Comparison of ENCODE assay signal across 13 mouse cellular contexts in the genomic region with DNA sequence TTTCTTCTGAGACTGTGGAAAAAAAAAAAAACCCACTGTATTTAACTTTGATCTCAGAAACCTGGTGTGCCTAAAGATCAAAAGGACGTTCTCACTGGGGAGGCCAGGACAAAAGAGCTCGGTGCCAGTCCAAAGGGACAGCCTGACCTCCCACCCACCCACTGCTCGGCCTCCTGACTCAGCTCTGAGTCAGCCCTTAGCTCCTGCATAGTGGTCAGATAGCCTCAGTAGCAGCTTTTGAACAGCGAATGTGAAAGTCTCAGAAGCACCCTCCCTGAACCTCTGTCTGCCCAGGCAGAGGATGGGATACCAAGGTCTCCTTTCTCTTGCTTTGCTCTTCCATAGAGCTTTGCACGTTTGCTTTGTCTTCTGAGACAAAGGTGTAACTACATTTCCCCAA. TPM values are rescaled to one million over a fixed set of nuclear protein-coding genes. Genes with fewer than 3 reads are reported as not detected.
DNase-seq lines count a peak whose midpoint lies in the region; ATAC-seq lines count a peak whose summit lies in the region.
"Had no signal": no experiment of that assay in that cellular context is flagged by ENCODE, and none has a peak within 500 bp of the region (broad histone marks: within the 10 kb centered on the region; RNA-seq: fewer than 3 reads in every experiment).

No protein-coding gene starts in this region.

- no peaks in the 10 kb centered on the region for H3K36me3 ChIP-seq in forebrain, embryonic 10.5 days (replicated peaks)
- no peaks in the 10 kb centered on the region for H3K36me3 ChIP-seq in forebrain, embryonic 12.5 days (replicated peaks)
- H3K36me3 ChIP-seq: hindbrain, embryonic 15.5 days; kidney, embryonic 15.5 days; limb, embryonic 10.5 days had no signal

- no peak for ATAC-seq in forebrain, embryonic 12.5 days (ENCODE audit: low FRiP score)

- 0 out of 2 replicates have a peak overlapping the region, but pooled peaks have one; percentile 25 for H3K27ac ChIP-seq in forebrain, embryonic 10.5 days
- no peak overlapping the region for H3K27ac ChIP-seq in forebrain, embryonic 12.5 days
- H3K27ac ChIP-seq: hindbrain, embryonic 15.5 days; kidney, embryonic 15.5 days had no signal

- no peak overlapping the region for H3K4me3 ChIP-seq in forebrain, embryonic 10.5 days
- no peak overlapping the region for H3K4me3 ChIP-seq in forebrain, embryonic 12.5 days (replicated peaks)
- H3K4me3 ChIP-seq: hindbrain, embryonic 15.5 days; kidney, embryonic 15.5 days; limb, embryonic 10.5 days had no signal

- peaks cover 33% of the 10 kb centered on the region for H3K4me1 ChIP-seq in forebrain, embryonic 10.5 days
- 0 out of 2 replicates have a peak, but pooled peaks cover 3% of the 10 kb centered on the region for H3K4me1 ChIP-seq in forebrain, embryonic 12.5 days
- H3K4me1 ChIP-seq: hindbrain, embryonic 15.5 days had no signal

- no peaks in the 10 kb centered on the region for H3K27me3 ChIP-seq in forebrain, embryonic 10.5 days (ENCODE audit: poor library complexity, severe bottlenecking)
- no peaks in the 10 kb centered on the region; the same call in 1 of the 2 replicates for H3K27me3 ChIP-seq in forebrain, embryonic 12.5 days
- H3K27me3 ChIP-seq: CH12.LX; hindbrain, embryonic 15.5 days; kidney, embryonic 15.5 days had no signal

- 25% methylated on average over 5 of the region's 5 CpGs for WGBS in forebrain, embryonic 10.5 days
- 18% methylated on average over 5 of the region's 5 CpGs for WGBS in forebrain, embryonic 12.5 days

- H3K9me3 ChIP-seq in forebrain, embryonic 10.5 days: no peaks in the 10 kb centered on the region
- H3K9me3 ChIP-seq in forebrain, embryonic 12.5 days: no peaks in the 10 kb centered on the region
- H3K9me3 ChIP-seq: hindbrain, embryonic 15.5 days; kidney, embryonic 15.5 days; limb, embryonic 10.5 days had no signal

- H3K4me2 ChIP-seq in forebrain, embryonic 12.5 days: no peak overlapping the region
- H3K4me2 ChIP-seq: hindbrain, embryonic 15.5 days; kidney, embryonic 15.5 days had no signal

- no peak overlapping the region for H3K9ac ChIP-seq in forebrain, embryonic 12.5 days
- H3K9ac ChIP-seq: hindbrain, embryonic 15.5 days; kidney, embryonic 15.5 days had no signal

- DNase-seq in forebrain, embryonic 10.5 days (ENCODE audit: extremely low spot score, low spot score): no peak
- peak; percentile 90 for DNase-seq in 3T3-L1 (ENCODE audit: low read depth, low spot score)
- DNase-seq in Muller cell, postnatal 12 days (ENCODE audit: inconsistent ontology term): peak; percentile 83
- DNase-seq in adrenal gland, postnatal 36 days: peak; percentile 77 to 84
- DNase-seq in left cerebral cortex, adult 18-20 months (ENCODE audit: low spot score in 2 of 2): no peak
- DNase-seq in cerebellum, postnatal 36 days: no peak
- DNase-seq in frontal cortex, postnatal 36 days (ENCODE audit: low spot score in 2 of 2): no peak
- DNase-seq: lung, adult 18-20 months had no signal

RNA-seq across cellular contexts. Expression of a gene that starts 16.4 kb away (rescaled TPM):
- 0.35 and 0.50 TPM in 2 replicates for polyA plus RNA-seq in forebrain, embryonic 10.5 days (2016; fragmentation: Nextera tagmentation; extraction: Ambion mirVana)
- 0.29 and 0.42 TPM in 2 replicates for polyA plus RNA-seq in forebrain, embryonic 12.5 days (2016; fragmentation: Nextera tagmentation; extraction: Ambion mirVana)
- total RNA-seq in adrenal gland, postnatal 36 days (2021): 10 to 100 TPM in 1 of 2 experiments, 1 to 10 TPM in 1; 7.4 to 12.9 TPM
- 1 to 10 TPM; 3.4 to 3.9 TPM for total RNA-seq in left cerebral cortex, adult 18-20 months (2021)

Comparison
In these comparisons a context has a peak if more than half of its experiments do, and no peak if none do; other contexts are left out.
1. DNase-seq: peak in 3T3-L1 (single experiment), Muller cell, postnatal 12 days (single experiment) and adrenal gland, postnatal 36 days (2 of 2); none in forebrain, embryonic 10.5 days (single experiment), left cerebral cortex, adult 18-20 months (0 of 2), cerebellum, postnatal 36 days (0 of 2) and frontal cortex, postnatal 36 days (0 of 2).